Mouse (Mus musculus): ENCODE results near the gene Mettl7a2. TPM values are rescaled to one million over a fixed set of nuclear protein-coding genes. Genes with fewer than 3 reads are reported as not detected.
"Not testable (repeated sequence)": the region's sequence is repeated elsewhere in the genome, so short reads cannot be mapped to it uniquely, and the experiment has no call there.

Mettl7a2 gene
- polyA plus RNA-seq, 1 experiment from 2014 or later: not detected

DNA sequence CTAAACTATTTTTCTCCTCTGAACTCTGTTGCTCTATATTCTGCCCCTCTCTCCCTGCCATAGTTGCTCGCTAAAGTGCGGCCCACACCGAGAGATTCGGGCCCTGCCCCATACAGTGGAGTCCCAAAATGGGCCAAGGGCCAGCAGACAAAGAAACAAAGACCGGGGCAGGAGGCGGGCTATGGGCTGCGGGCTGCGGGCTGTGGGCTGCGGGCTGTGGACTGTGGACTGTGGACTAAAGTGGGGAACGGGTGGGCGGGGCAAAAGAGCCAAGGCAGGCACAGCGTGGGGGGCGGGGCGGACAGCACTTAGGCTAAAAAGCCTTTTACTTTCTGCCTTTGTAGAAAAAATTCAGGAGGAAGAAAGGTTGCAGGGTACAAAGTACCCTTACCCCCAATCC, 6.2 kb upstream of the Mettl7a2 start:
- Histone ChIP-seq H3K27ac (ENCODE audit: low read depth) (no peak overlapping the region), H3K4me3 (ENCODE audit: low read depth, low read length) (no peak overlapping the region), H3K9me3 (ENCODE audit: low read depth, low read length) (no peaks in the 10 kb centered on the region), H3K27me3 (ENCODE audit: insufficient read depth, low read length) (no peaks in the 10 kb centered on the region), H3K4me2 (no peak overlapping the region), H3K9ac (no peak overlapping the region), H3K4me1 (ENCODE audit: insufficient read depth) (no peaks in the 10 kb centered on the region), H3K36me3 (ENCODE audit: insufficient read depth) (no peaks in the 10 kb centered on the region)
- WGBS: 70% methylated on average over 14 of the region's 14 CpGs
- no peak for TF ChIP-seq CTCF (IDR thresholded peaks at IDR 0.05; ENCODE audit: low read depth)
- DNase-seq (no peak), ATAC-seq (ENCODE audit: insufficient read depth) (no peak)

DNA sequence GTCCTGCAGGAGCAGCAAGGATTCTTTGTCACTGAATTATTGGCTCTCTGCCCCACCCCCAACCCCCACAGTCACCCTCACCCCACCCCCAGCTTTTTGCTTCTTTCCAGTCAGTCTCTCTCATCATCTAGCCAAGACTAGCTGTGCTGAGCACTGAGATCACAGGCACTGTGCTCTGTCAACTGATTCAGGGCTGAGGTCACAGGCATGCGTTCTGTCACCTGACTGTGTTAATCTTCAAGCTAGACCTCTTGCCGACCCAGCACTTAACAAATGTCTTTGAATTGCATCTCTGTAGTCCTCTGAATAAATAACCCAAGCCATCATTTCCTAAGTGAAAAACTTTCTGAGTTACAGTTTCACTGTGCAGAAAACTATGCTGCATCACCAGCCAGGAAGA, 3.5 kb upstream of the Mettl7a2 start:
- Histone ChIP-seq H3K9ac (no peak overlapping the region), H3K27ac (ENCODE audit: low read depth) (no peak overlapping the region), H3K4me1 (ENCODE audit: insufficient read depth) (no peaks in the 10 kb centered on the region), H3K4me2 (no peak overlapping the region), H3K4me3 (ENCODE audit: low read depth, low read length) (no peak overlapping the region), H3K9me3 (ENCODE audit: low read depth, low read length) (no peaks in the 10 kb centered on the region), H3K27me3 (ENCODE audit: insufficient read depth, low read length) (no peaks in the 10 kb centered on the region), H3K36me3 (ENCODE audit: insufficient read depth) (no peaks in the 10 kb centered on the region)
- no peak for TF ChIP-seq CTCF (IDR thresholded peaks at IDR 0.05; ENCODE audit: low read depth)
- DNase-seq (no peak), ATAC-seq (ENCODE audit: insufficient read depth) (no peak)
- WGBS: 14% methylated on average over 2 of the region's 2 CpGs

DNA sequence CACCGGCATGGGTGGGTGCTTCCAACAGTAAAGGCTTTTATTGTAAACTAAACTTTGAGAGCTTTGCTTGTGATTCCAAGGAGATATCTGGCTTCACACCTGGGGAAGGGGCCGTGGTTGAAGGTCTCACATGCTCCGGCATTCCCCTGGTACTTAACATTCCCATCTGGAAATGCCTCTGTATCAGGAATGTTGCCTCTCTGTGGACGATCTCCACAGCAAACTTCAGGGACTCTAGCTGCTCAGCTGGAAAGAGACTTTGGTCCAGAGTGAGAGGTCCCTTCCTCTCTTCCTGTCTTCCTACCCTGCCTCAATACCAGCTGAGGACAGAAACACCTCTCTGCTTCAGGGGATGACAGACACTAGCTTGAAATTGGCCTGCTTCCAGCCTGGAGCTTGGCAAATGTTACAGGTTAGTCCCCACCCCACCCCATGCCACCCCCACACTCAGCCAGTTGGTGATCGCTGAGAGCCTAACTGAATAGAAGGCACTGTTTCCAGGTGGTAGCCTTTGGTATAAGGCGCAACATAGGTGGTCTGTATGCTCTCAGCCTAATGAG, 1.4 kb upstream of the Mettl7a2 start:
- peak; percentile 20 for DNase-seq
- Histone ChIP-seq H3K4me1 (ENCODE audit: insufficient read depth) (no peaks in the 10 kb centered on the region), H3K27ac (ENCODE audit: low read depth) (no peak overlapping the region), H3K9ac (no peak overlapping the region), H3K27me3 (ENCODE audit: insufficient read depth, low read length) (no peaks in the 10 kb centered on the region), H3K4me3 (ENCODE audit: low read depth, low read length) (no peak overlapping the region), H3K9me3 (ENCODE audit: low read depth, low read length) (no peaks in the 10 kb centered on the region), H3K4me2 (no peak overlapping the region), H3K36me3 (ENCODE audit: insufficient read depth) (no peaks in the 10 kb centered on the region)
- 49% methylated on average over 6 of the region's 6 CpGs for WGBS
- TF ChIP-seq CTCF (IDR thresholded peaks at IDR 0.05; ENCODE audit: low read depth): no peak
- ATAC-seq (ENCODE audit: insufficient read depth): no peak

DNA sequence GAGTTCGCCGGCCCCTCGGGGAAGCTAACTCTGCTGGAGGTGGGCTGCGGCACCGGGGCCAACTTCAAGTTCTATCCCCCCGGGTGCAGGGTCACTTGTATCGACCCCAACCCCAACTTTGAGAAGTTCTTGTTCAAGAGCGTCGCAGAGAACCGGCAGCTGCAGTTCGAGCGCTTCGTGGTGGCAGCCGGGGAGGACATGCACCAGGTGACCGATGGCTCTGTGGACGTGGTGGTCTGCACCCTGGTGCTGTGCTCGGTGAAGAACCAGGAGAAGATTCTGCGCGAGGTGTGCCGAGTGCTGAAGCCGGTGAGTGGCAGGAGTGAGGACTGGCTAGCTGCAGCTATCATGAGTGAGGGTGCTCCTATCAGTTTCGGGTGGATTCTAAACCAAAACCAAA, 399 bp downstream of the Mettl7a2 start:
- not testable (repeated sequence) for H3K9ac ChIP-seq; H3K4me2 ChIP-seq; H3K9me3 ChIP-seq (ENCODE audit: low read depth, low read length); DNase-seq; ATAC-seq (ENCODE audit: insufficient read depth); H3K4me1 ChIP-seq (ENCODE audit: insufficient read depth); H3K27me3 ChIP-seq (ENCODE audit: insufficient read depth, low read length); H3K27ac ChIP-seq (ENCODE audit: low read depth); H3K4me3 ChIP-seq (ENCODE audit: low read depth, low read length); H3K36me3 ChIP-seq (ENCODE audit: insufficient read depth)
- WGBS: 87% methylated on average over 9 of the region's 22 CpGs

DNA sequence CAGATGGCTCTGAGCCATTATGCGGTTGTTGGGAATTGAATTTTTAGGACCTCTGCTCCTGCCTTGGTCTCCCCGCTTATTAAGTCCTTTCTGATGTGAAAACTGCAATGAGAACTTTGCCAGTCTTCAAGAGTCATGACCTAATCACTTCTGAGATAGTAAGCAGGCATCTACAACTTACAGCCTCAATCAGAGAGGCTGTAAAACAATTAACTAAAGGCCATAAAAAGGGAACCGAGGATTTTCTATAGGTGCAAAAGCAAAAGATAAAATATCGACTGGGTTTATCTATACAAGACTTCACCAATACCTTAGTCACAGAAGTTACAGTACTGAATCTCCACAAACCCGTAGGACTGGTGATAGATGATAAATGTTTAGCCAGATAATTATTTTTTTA, 2.9 kb downstream of the Mettl7a2 start:
- H3K36me3 ChIP-seq (ENCODE audit: insufficient read depth): no peaks in the 10 kb centered on the region
- H3K27ac ChIP-seq (ENCODE audit: low read depth): no peak overlapping the region
- H3K4me3 ChIP-seq (ENCODE audit: low read depth, low read length): no peak overlapping the region
- 73% methylated on average over 5 of the region's 5 CpGs for WGBS
- no peak for DNase-seq
- ATAC-seq (ENCODE audit: insufficient read depth): no peak
- no peak overlapping the region for H3K4me2 ChIP-seq
- H3K9me3 ChIP-seq (ENCODE audit: low read depth, low read length): no peaks in the 10 kb centered on the region
- no peaks in the 10 kb centered on the region for H3K27me3 ChIP-seq (ENCODE audit: insufficient read depth, low read length)
- TF ChIP-seq CTCF (IDR thresholded peaks at IDR 0.05; ENCODE audit: low read depth): no peak
- no peak overlapping the region for H3K9ac ChIP-seq
- H3K4me1 ChIP-seq (ENCODE audit: insufficient read depth): no peaks in the 10 kb centered on the region

DNA sequence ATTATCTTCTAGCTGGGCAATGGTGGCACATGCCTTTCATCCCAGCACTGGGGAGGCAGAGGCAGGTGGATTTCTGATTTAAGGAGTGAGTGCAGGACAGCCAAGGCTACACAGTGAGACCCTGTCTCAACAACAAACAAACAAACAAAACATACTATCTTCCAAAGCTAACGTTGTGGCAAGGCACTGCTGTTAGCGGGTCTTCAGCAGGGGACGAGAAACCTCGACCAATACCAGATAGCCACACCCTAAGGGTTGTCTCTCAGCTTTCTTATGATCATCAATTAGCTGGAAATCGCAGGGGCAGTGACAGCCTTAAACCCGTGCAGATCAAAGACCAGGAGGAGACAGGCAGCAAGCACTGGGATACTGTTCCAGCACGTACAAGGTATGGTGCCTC, 11.2 kb downstream of the Mettl7a2 start, which contains the start of gene Higd1c:
TSS of gene Higd1c (plus strand) at position 301 of the 400 bp plus-strand sequence.
- H3K9ac ChIP-seq: no peak within 1 kb of the TSS
- H3K4me3 ChIP-seq (ENCODE audit: low read depth, low read length): no peak within 1 kb of the TSS
- no peaks in the 10 kb centered on the region for H3K4me1 ChIP-seq (ENCODE audit: insufficient read depth)
- H3K36me3 ChIP-seq (ENCODE audit: insufficient read depth): no peaks in the 10 kb centered on the region
- no peak within 1 kb of the TSS for H3K27ac ChIP-seq (ENCODE audit: low read depth)
- ATAC-seq (ENCODE audit: insufficient read depth): no peak
- WGBS: 47% methylated on average over 7 of the region's 7 CpGs
- TF ChIP-seq CTCF (IDR thresholded peaks at IDR 0.05; ENCODE audit: low read depth): no peak
- H3K27me3 ChIP-seq (ENCODE audit: insufficient read depth, low read length): no peaks in the 10 kb centered on the region
- H3K9me3 ChIP-seq (ENCODE audit: low read depth, low read length): no peaks in the 10 kb centered on the region
- H3K4me2 ChIP-seq: no peak within 1 kb of the TSS
- DNase-seq: no peak

DNA sequence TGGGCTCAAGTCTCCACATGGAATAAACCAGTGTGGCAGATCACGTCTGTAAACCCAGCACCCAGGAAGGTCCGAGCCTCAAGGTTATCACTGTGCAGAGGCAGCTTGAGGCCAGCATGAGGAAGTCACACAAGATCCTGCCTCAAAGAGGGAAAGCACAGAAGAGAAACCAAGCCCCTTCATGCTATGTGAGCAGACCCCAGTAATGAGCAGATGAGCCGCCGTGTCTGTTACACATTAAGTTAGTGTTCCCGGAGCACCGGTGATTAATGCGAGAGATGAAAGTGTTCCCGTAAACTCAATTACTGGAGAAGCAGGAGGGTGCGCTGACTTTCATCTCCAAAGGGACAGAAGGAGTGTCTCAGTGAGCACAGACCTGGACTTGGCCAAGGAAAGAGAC, 13.0 kb downstream of the Mettl7a2 start:
- H3K36me3 ChIP-seq (ENCODE audit: insufficient read depth); H3K27me3 ChIP-seq (ENCODE audit: insufficient read depth, low read length); H3K9me3 ChIP-seq (ENCODE audit: low read depth, low read length); H3K27ac ChIP-seq (ENCODE audit: low read depth); H3K9ac ChIP-seq; H3K4me2 ChIP-seq; H3K4me3 ChIP-seq (ENCODE audit: low read depth, low read length); DNase-seq; ATAC-seq (ENCODE audit: insufficient read depth); H3K4me1 ChIP-seq (ENCODE audit: insufficient read depth): not testable (repeated sequence)
- WGBS: 57% methylated on average over 8 of the region's 9 CpGs

DNA sequence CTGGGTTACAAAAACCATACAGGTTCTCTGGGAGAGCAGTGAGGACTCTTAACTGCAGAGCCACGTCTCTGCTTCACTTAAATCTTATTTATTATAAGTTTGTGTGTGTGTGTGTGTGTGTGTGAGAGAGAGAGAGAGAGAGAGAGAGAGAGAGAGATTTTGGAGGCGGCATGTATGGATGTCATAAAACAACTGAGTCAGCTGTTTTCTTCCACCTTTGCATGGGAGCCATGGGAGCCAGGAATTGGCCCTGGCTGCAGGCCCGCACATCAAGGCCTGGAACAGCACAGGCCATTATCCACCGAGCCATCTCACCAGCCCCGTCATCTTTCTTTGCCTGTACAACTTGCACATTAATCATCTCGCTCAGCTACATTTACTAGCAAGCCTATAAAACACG, 14.1 kb downstream of the Mettl7a2 start:
- H3K4me3 ChIP-seq (ENCODE audit: low read depth, low read length): no peak overlapping the region
- ATAC-seq (ENCODE audit: insufficient read depth) (no peak), DNase-seq (no peak)
- no peaks in the 10 kb centered on the region for H3K36me3 ChIP-seq (ENCODE audit: insufficient read depth)
- no peak overlapping the region for H3K27ac ChIP-seq (ENCODE audit: low read depth)
- no peaks in the 10 kb centered on the region for H3K9me3 ChIP-seq (ENCODE audit: low read depth, low read length)
- H3K27me3 ChIP-seq (ENCODE audit: insufficient read depth, low read length): no peaks in the 10 kb centered on the region
- H3K4me2 ChIP-seq: no peak overlapping the region
- 58% methylated on average over 7 of the region's 7 CpGs for WGBS
- TF ChIP-seq CTCF (IDR thresholded peaks at IDR 0.05; ENCODE audit: low read depth): no peak
- H3K4me1 ChIP-seq (ENCODE audit: insufficient read depth): no peaks in the 10 kb centered on the region
- H3K9ac ChIP-seq: no peak overlapping the region

Data from lung, embryonic 14.5 days (tissue).